Mouse (Mus musculus): ENCODE data around the gene Togaram2. TPM values are rescaled to one million over a fixed set of nuclear protein-coding genes. Genes with fewer than 3 reads are reported as not detected.

Togaram2 gene
- polyA plus RNA-seq, 1 experiment from 2014 or later = 1.9 TPM

DNA sequence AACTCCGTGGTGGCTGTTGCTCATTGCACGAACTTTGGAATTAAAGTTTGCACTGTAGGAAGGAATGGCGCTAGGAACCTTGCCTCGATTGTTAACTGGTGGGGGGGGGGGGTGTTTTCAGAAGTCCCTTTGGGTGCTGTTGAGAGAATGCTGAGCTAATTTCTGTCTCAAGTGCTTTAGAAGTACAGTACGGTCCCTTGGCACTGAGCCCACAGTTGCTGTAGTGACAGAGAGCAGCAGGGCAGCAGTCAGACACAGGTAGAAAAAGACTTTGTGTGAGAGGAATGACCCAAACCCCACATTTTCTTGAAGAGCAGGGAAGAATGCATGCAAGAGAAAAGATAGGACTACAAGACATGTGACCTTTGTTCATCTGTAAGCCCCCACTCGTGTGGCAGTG, 39.2 kb downstream of the Togaram2 start:
- Histone ChIP-seq H3K9me3 (no peaks in the 10 kb centered on the region), H3K27ac (peak overlapping the region; percentile 80)

DNA sequence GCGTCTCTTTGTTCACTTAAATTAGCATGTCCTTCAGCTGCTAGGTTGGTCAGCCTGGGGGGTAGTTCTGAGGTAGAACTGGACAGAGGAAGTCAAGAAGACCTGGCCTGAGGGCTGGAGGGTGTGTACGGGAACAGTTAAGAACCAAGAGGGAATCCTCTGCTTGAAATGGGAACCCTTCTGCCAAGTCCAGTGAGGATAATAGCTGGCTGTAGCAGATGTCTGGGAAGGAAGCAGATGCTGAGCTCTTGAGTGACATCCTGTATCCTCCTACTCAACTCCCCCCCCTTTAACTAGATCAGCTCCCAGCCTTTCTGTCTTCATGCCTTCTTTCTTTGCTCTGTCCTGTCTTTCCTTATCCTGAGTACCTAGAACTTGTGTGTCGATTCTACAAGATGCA, 42.0 kb downstream of the Togaram2 start:
- H3K4me1 ChIP-seq = peaks cover 50% of the 10 kb centered on the region
- 0 out of 2 replicates have a peak overlapping the region, but pooled peaks have one; percentile 56 for H3K27ac ChIP-seq
- H3K4me3 ChIP-seq = no peak overlapping the region
- H3K9me3 ChIP-seq = no peaks in the 10 kb centered on the region
- peaks cover 4% of the 10 kb centered on the region; the same call in 1 of the 2 replicates for H3K36me3 ChIP-seq
- DNase-seq (ENCODE audit: low spot score) = no peak
- 77% methylated on average over 3 of the region's 3 CpGs for WGBS
- H3K27me3 ChIP-seq (ENCODE audit: insufficient read depth, poor library complexity, severe bottlenecking) = no peaks in the 10 kb centered on the region

More for the DNA sequence above, 39.2 kb downstream of the Togaram2 start:
- Histone ChIP-seq H3K4me1 (peaks cover 65% of the 10 kb centered on the region), H3K36me3 (peaks cover 1% of the 10 kb centered on the region; the same call in 1 of the 2 replicates), H3K27me3 (ENCODE audit: insufficient read depth, poor library complexity, severe bottlenecking) (no peaks in the 10 kb centered on the region), H3K4me3 (no peak overlapping the region)
- no peak for DNase-seq (ENCODE audit: low spot score)
- 69% methylated on average over 6 of the region's 6 CpGs for WGBS

DNA sequence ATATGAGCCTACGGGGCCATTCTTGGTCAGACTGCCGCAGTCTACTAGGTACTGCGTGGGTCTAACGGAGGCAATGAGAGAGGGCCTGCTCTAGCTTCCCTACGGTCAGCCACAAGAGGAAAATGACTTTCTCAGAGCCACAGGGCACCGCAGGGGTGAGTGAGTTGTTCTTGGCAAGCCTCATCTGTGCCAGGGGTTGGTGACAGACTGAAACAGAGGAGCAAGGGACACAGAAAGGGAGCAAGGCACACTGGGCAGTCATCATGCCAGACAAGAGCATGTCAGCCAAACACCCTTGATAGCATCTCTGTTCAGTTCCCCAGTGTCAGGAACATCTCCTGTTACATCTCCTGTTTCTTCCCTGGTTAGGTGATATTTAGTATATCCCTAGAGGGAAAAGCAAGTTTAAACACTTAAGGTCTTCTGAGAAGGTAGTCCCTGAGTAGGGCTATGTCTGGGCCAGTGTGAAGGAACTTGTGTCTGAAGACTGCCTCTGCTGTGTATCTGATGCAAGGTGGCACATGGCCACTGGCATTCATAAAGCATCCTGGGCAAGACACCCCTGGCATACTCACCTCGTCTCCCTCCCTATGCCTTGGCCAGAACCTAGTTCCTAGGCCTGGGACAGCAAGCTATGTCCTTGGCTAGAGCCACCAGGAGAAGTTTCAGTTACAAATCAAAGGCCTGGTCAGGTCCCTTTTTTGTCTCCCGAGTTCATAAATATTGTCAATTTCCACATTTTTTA, 45.0 kb downstream of the Togaram2 start:
- no peaks in the 10 kb centered on the region for H3K27me3 ChIP-seq (ENCODE audit: insufficient read depth, poor library complexity, severe bottlenecking)
- H3K4me1 ChIP-seq = peaks cover 42% of the 10 kb centered on the region
- no peak overlapping the region for H3K4me3 ChIP-seq
- 0 out of 2 replicates have a peak overlapping the region, but pooled peaks have one; percentile 32 for H3K27ac ChIP-seq
- WGBS = 81% methylated on average over 8 of the region's 8 CpGs
- H3K36me3 ChIP-seq = peaks cover 4% of the 10 kb centered on the region; the same call in 1 of the 2 replicates
- no peaks in the 10 kb centered on the region for H3K9me3 ChIP-seq
- no peak for DNase-seq (ENCODE audit: low spot score)

DNA sequence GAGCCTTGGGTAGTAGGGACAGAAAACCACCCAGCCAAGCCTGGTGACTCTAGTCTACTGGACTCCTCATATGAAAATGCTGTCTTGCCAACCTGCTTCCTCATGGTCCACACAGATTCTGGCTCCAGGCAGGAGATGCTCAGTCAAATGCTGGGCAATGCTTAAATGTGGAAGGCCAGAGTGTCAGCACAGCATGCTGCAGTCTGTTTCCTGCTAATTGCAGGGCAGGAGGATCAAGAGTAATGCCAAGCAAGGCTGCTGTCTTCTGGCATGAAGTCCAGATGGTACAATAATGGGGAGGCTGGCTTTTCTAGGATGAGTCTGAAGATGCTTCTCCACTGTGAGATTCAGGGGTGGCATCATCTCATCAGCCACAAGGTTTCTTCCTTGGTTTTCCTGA, 47.4 kb downstream of the Togaram2 start:
- H3K27ac ChIP-seq = peak overlapping the region; percentile 88
- DNase-seq (ENCODE audit: low spot score) = no peak
- H3K9me3 ChIP-seq = no peaks in the 10 kb centered on the region

DNA sequence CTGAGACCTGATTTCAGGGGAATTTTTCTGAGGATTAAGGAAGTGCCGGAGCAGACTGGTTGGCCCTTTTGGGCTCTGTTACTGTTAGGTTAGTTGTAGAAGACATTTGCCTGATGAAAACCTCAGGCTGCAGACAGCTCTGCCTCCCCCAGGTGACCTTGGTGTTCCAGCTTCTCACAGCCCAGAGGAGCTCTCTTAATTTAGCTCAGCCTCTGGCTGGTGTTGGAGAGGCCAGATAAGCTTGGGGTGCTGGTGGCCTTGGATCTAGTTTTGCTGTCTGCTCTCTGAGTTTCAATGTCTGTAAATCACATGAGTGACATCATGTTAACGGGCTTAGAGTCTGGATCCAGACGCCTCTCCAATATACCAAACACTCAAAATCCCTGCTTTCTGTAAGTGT, 48.0 kb downstream of the Togaram2 start:
- Histone ChIP-seq H3K36me3 (peaks cover 4% of the 10 kb centered on the region; the same call in 1 of the 2 replicates), H3K27ac (peak overlapping the region; percentile 88), H3K9me3 (no peaks in the 10 kb centered on the region), H3K4me1 (peaks cover 32% of the 10 kb centered on the region), H3K27me3 (ENCODE audit: insufficient read depth, poor library complexity, severe bottlenecking) (no peaks in the 10 kb centered on the region), H3K4me3 (no peak overlapping the region)
- peak; percentile 83 for DNase-seq (ENCODE audit: low spot score)
- WGBS = 25% methylated on average over 3 of the region's 3 CpGs

More for the DNA sequence above, 47.4 kb downstream of the Togaram2 start:
- Histone ChIP-seq H3K4me3 (no peak overlapping the region), H3K36me3 (peaks cover 4% of the 10 kb centered on the region; the same call in 1 of the 2 replicates), H3K27me3 (ENCODE audit: insufficient read depth, poor library complexity, severe bottlenecking) (no peaks in the 10 kb centered on the region), H3K4me1 (peaks cover 32% of the 10 kb centered on the region)

GRCm38 (mm10) chr17:71730655-71731054, 57.6 kb downstream of the Togaram2 start:
- WGBS = 56% methylated on average over 2 of the region's 2 CpGs
- Histone ChIP-seq H3K27ac (no peak overlapping the region), H3K9me3 (no peaks in the 10 kb centered on the region; the same call in 1 of the 2 replicates), H3K27me3 (ENCODE audit: insufficient read depth, poor library complexity, severe bottlenecking) (no peaks in the 10 kb centered on the region), H3K4me1 (peaks cover 12% of the 10 kb centered on the region), H3K4me3 (no peak overlapping the region), H3K36me3 (no peaks in the 10 kb centered on the region)
- DNase-seq (ENCODE audit: low spot score) = no peak

GRCm38 (mm10) chr17:71736442-71736841, 63.4 kb downstream of the Togaram2 start:
- DNase-seq (ENCODE audit: low spot score) = no peak
- Histone ChIP-seq H3K4me3 (no peak overlapping the region), H3K4me1 (peaks cover 20% of the 10 kb centered on the region), H3K9me3 (no peaks in the 10 kb centered on the region; the same call in 1 of the 2 replicates), H3K36me3 (no peaks in the 10 kb centered on the region), H3K27me3 (ENCODE audit: insufficient read depth, poor library complexity, severe bottlenecking) (no peaks in the 10 kb centered on the region), H3K27ac (0 out of 2 replicates have a peak overlapping the region, but pooled peaks have one; percentile 59)
- 61% methylated on average over 3 of the region's 3 CpGs for WGBS

DNA sequence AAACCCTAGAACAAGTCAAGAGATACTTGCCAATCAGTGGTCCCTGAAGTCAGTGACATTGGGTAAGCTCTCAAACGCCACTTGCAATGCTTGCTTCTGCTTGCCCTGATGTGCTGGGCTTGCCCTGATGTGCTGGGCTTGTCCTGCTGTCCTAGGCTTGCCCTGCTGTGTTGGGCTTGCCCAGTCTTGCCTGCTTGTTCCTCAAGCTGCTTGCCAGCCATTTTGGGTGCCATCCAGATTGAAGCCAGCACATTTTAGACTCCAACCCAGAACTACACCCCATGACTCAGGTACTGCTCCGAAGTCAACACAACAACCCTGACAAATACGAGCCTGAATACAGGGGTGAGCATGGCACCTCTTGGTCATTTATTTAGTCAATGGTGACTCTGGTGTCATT, 69.1 kb downstream of the Togaram2 start:
- WGBS = 88% methylated on average over 3 of the region's 3 CpGs
- DNase-seq (ENCODE audit: low spot score) = no peak

DNA sequence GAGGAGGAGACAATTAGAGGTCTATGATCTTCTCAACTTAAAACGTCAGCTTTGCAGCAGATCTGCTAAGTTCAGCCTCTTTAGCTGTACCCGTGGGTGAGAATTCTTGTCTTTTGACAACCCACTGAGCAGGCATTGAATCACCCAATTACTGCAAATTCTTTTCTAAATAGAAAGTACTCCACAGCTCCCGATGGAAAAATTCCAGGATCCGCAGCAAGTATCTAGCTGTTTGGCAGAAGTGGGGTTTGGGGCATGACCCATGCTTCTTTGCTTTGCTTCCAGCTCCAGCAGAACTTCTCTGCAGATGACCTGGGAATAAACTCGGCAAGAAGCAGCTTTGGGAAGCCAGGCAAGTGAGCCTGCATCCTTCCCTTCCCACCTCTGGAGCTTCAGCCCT, 69.9 kb downstream of the Togaram2 start:
- H3K27me3 ChIP-seq (ENCODE audit: insufficient read depth, poor library complexity, severe bottlenecking) = no peaks in the 10 kb centered on the region
- no peaks in the 10 kb centered on the region for H3K9me3 ChIP-seq
- no peak overlapping the region for H3K27ac ChIP-seq
- 48% methylated on average over 5 of the region's 5 CpGs for WGBS
- H3K36me3 ChIP-seq = no peaks in the 10 kb centered on the region
- H3K4me1 ChIP-seq = peaks cover 9% of the 10 kb centered on the region; the same call in 1 of the 2 replicates
- no peak for DNase-seq (ENCODE audit: low spot score)
- H3K4me3 ChIP-seq = no peak overlapping the region

More for the DNA sequence above, 69.1 kb downstream of the Togaram2 start:
- H3K9me3 ChIP-seq = no peaks in the 10 kb centered on the region
- no peaks in the 10 kb centered on the region for H3K27me3 ChIP-seq (ENCODE audit: insufficient read depth, poor library complexity, severe bottlenecking)
- no peak overlapping the region for H3K4me3 ChIP-seq
- H3K4me1 ChIP-seq = peaks cover 6% of the 10 kb centered on the region; the same call in 1 of the 2 replicates
- H3K27ac ChIP-seq = no peak overlapping the region
- H3K36me3 ChIP-seq = no peaks in the 10 kb centered on the region

DNA sequence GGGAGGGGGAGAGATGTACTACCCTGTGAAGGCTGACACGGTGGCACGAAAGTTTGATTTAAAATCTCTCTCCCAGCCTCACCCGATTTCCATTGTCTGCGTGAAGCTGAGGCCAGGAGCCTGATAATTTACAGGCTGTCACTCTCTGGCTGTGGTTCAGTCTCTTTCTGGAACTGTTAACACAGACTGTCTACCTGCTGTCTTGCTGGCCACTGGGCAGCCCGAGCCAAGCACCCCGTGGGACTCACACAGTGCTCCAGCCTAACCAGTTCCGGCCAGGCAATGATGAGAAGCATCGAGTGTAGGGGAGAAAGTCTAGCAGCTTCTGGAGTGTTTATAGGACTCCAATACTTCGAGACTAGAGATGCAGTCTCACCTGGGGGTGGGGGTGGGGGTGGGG, 73.1 kb downstream of the Togaram2 start:
- 0 out of 2 replicates have a peak, but pooled peaks cover 12% of the 10 kb centered on the region for H3K27me3 ChIP-seq (ENCODE audit: insufficient read depth, poor library complexity, severe bottlenecking)
- H3K4me3 ChIP-seq = no peak overlapping the region
- no peaks in the 10 kb centered on the region for H3K36me3 ChIP-seq
- 0 out of 2 replicates have a peak overlapping the region, but pooled peaks have one; percentile 42 for H3K27ac ChIP-seq
- H3K9me3 ChIP-seq = no peaks in the 10 kb centered on the region
- DNase-seq (ENCODE audit: low spot score) = no peak
- WGBS = 82% methylated on average over 9 of the region's 9 CpGs
- H3K4me1 ChIP-seq = peaks cover 14% of the 10 kb centered on the region

GRCm38 (mm10) chr17:71747561-71747960, 74.5 kb downstream of the Togaram2 start:
- WGBS = 82% methylated on average over 8 of the region's 8 CpGs
- DNase-seq (ENCODE audit: low spot score) = no peak
- H3K9me3 ChIP-seq = no peaks in the 10 kb centered on the region
- no peak overlapping the region for H3K4me3 ChIP-seq
- peaks cover 14% of the 10 kb centered on the region for H3K4me1 ChIP-seq
- H3K27me3 ChIP-seq (ENCODE audit: insufficient read depth, poor library complexity, severe bottlenecking) = 0 out of 2 replicates have a peak, but pooled peaks cover 19% of the 10 kb centered on the region
- H3K36me3 ChIP-seq = no peaks in the 10 kb centered on the region
- no peak overlapping the region for H3K27ac ChIP-seq

DNA sequence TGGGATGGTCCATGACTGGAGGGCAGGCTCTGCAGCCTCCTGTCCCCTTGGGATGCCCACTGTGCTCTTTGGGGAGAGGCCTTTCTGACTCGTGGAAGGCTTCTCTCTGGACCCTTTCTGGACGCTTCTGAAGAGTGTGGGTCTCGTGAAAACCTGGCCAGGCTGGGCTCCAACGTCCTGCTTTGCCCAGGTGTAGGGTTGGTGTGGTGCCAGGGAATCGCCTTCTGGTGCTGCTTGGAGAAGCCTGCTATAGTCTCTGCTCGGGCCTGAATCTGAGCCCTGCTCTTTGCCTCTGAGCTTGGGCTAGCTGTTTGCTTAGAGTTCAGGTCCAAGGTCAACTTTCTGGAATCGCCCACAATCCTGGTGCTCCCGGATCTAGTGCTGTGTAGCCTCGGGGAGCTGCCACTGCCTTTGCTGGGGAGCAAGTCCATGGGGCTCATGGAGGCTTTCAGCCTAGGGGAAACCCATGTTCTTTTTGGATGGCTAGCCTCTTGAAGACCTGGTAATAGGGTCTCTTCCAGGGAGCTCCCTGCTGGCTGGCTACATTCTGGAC, 76.6 kb downstream of the Togaram2 start:
- 81% methylated on average over 9 of the region's 9 CpGs for WGBS
- Histone ChIP-seq H3K4me1 (peaks cover 14% of the 10 kb centered on the region), H3K27me3 (ENCODE audit: insufficient read depth, poor library complexity, severe bottlenecking) (0 out of 2 replicates have a peak, but pooled peaks cover 19% of the 10 kb centered on the region), H3K9me3 (no peaks in the 10 kb centered on the region), H3K4me3 (no peak overlapping the region), H3K36me3 (no peaks in the 10 kb centered on the region), H3K27ac (no peak overlapping the region; the same call in 1 of the 2 replicates)
- DNase-seq (ENCODE audit: low spot score) = no peak

- DNase-seq (ENCODE audit: low spot score) = no peak
- H3K27ac ChIP-seq = no peak within 1 kb of the TSS
- H3K9me3 ChIP-seq = no peaks in the 10 kb centered on the region
- H3K4me1 ChIP-seq = peaks cover 8% of the 10 kb centered on the region
- no peak within 1 kb of the TSS for H3K4me3 ChIP-seq
- 0 out of 2 replicates have a peak, but pooled peaks cover 19% of the 10 kb centered on the region for H3K27me3 ChIP-seq (ENCODE audit: insufficient read depth, poor library complexity, severe bottlenecking)
- H3K36me3 ChIP-seq = no peaks in the 10 kb centered on the region
- WGBS = 79% methylated on average over 10 of the region's 10 CpGs
Measured at GRCm38 (mm10) chr17:71752831-71753230, 79.8 kb downstream of the Togaram2 start, which contains the start of gene Pcare. Gene Pcare (minus strand): TSS chr17:71752894.
